Mouse (Mus musculus): ENCODE measurements around the gene G0s2.

DNA sequence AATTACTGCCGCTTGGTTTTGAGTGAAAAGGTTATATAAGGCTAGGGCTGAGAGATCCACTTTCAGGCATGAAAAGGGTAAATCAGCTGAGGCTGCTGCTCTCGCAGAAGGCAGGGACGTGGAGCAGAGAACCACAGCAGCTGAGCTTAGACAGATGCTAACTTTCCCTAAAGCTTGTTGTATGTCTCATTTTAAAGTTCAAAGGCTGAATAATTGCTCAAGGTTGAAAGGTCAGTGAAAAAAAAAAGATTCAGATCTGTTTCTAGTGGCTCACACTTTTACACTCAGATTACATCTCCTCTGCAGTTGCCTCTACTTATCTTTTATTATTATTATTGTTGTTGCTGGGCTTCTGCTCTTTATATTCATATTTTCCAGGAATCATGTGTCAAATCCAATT lies 47.5 kb downstream of the G0s2 start:
- TF ChIP-seq CTCF (conservative IDR thresholded peaks at IDR 0.05; ENCODE audit: low read length) (no peak), POU5F1 (IDR thresholded peaks at IDR 0.05; ENCODE audit: borderline replicate concordance, low read length) (no peak), NANOG (IDR thresholded peaks at IDR 0.05; ENCODE audit: borderline replicate concordance, low read length) (no peak)
